Mouse (Mus musculus): ENCODE measurements around the gene Cd2.

GRCm38 (mm10) chr3:101252141-101252540, 35.6 kb downstream of the Cd2 start:
- TF ChIP-seq CTCF (conservative IDR thresholded peaks at IDR 0.05; ENCODE audit: insufficient read depth, insufficient read length, low read depth, low read length) (no peak), POLR2A (IDR thresholded peaks at IDR 0.05; ENCODE audit: low read depth, low read length) (no peak)
